Mouse (Mus musculus) liver, postnatal 0 days (tissue): ENCODE data around the gene Cherp. TPM values are rescaled to one million over a fixed set of nuclear protein-coding genes. Genes with fewer than 3 reads are reported as not detected.

Experiments
- ATAC-seq: fragments of 200-750 bp; cut with Nextera tagmentation; 2 replicates; pipeline ENCODE4 v1.8.0; 2017; ENCODE audit warnings: mild to moderate bottlenecking, moderate library complexity
- DNase-seq: peaks from one replicate; pipeline ENCODE4 v3.0.0-alpha.2; 2016
- H3K27ac ChIP-seq: fragments of 300-500 bp; sonication (generic); 2 replicates; pipeline ENCODE4 v1.5.1; 2014; ENCODE audit warnings: antibody characterized with exemption, moderate library complexity, mild to moderate bottlenecking, low read depth
- H3K27me3 ChIP-seq: fragments of 300-500 bp; sonication (generic); 2 replicates; pipeline ENCODE4 v1.6.1; 2014; ENCODE audit warnings: low read length, control low read depth, mixed read lengths; ENCODE audit not compliant: insufficient read depth
- H3K36me3 ChIP-seq: fragments of 300-500 bp; sonication (generic); replicated peaks from 2 replicates; pipeline ENCODE4 v1.6.1; 2014; ENCODE audit warnings: mild to moderate bottlenecking, control low read depth, low read length, moderate library complexity, mixed read lengths; ENCODE audit not compliant: insufficient read depth
- H3K4me1 ChIP-seq: fragments of 300-500 bp; sonication (generic); 2 replicates; pipeline ENCODE4 v1.6.1; 2014; ENCODE audit warnings: antibody characterized with exemption, mild to moderate bottlenecking, control low read depth; ENCODE audit not compliant: insufficient read depth
- H3K4me2 ChIP-seq: fragments of 300-500 bp; sonication (generic); 2 replicates; pipeline ENCODE4 v1.6.1; 2014; ENCODE audit warnings: low read depth, mild to moderate bottlenecking, low read length, moderate library complexity, mixed read lengths
- H3K4me3 ChIP-seq: fragments of 300-500 bp; sonication (generic); 2 replicates; pipeline ENCODE4 v1.5.1; 2014; ENCODE audit warnings: low read depth, low read length
- H3K9ac ChIP-seq: fragments of 300-500 bp; sonication (generic); replicated peaks from 2 replicates; pipeline ENCODE4 v1.6.1; 2014; ENCODE audit warnings: mild to moderate bottlenecking, moderate library complexity
- H3K9me3 ChIP-seq: fragments of 300-500 bp; sonication (generic); 2 replicates; pipeline ENCODE4 v1.6.1; 2016; ENCODE audit warnings: mild to moderate bottlenecking, control low read depth, low read length, mixed read lengths
- CTCF ChIP-seq: sonication (generic); IDR thresholded peaks from 2 replicates; pipeline ENCODE4 v1.5.1; 2016; ENCODE audit warnings: antibody characterized with exemption, low read depth
- EP300 ChIP-seq: IDR thresholded peaks from 2 replicates; pipeline ENCODE4 v1.6.1; 2016; ENCODE audit warnings: antibody characterized with exemption, low read depth, mild to moderate bottlenecking
- WGBS: fragments of 180-500 bp; shearing (Covaris S2); extraction: QIAGEN DNeasy Blood & Tissue Kit; methylation state at CpG from one replicate; pipeline ENCODE4 v1.1.7; 2014; ENCODE audit not compliant: insufficient replicate concordance; 5-methylcytosine and 5-hydroxymethylcytosine counted together
- polyA plus RNA-seq: library from polyadenylated mRNA; unstranded; fragments of >200 nt; fragmentation: Nextera tagmentation; extraction: Ambion mirVana; gene quantifications from 2 replicates; pipeline ENCODE4 v1.2.1, GENCODE M21; 2015

The Cherp gene
- polyA plus RNA-seq, 1 experiment from 2014 or later, result 11.2 TPM

DNA sequence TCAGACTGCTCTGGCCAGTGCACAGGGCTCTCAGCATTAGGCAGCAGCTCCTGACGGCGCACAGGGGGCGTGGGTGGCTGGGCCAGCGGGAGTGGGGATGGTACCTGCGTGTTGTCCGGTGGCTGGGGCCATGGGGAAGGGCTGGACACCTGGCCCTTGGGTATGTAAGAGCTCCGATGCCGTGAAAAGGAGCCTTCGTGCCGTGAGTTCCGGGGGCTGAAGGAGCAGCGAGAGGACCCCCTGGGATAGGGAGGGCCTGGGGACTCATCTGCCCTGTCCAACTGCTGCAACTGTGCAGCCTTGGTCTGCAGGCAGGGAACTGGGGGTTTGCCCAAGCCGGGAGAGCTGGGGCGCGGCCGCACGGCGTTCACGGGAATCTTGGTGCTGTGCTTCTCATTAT is 21.2 kb upstream of the Cherp start:
- Histone ChIP-seq H3K27ac (no peak overlapping the region), H3K4me1 (peaks cover 23% of the 10 kb centered on the region), H3K9ac (no peak overlapping the region), H3K4me3 (no peak overlapping the region), H3K9me3 (no peaks in the 10 kb centered on the region), H3K4me2 (no peak overlapping the region), H3K27me3 (no peaks in the 10 kb centered on the region), H3K36me3 (peaks cover 22% of the 10 kb centered on the region)
- 86% methylated on average over 19 of the region's 19 CpGs for WGBS
- ATAC-seq (no peak), DNase-seq (no peak)
- TF ChIP-seq EP300 (no peak), CTCF (no peak)

- H3K4me3 ChIP-seq, result no peak overlapping the region
- no peaks in the 10 kb centered on the region for H3K27me3 ChIP-seq
- no peaks in the 10 kb centered on the region for H3K9me3 ChIP-seq
- no peak overlapping the region for H3K4me2 ChIP-seq
- TF ChIP-seq EP300 (no peak), CTCF (no peak)
- H3K27ac ChIP-seq, result peak overlapping the region; percentile 34; the same call in 1 of the 2 replicates
- H3K36me3 ChIP-seq, result peaks cover 22% of the 10 kb centered on the region
- 79% methylated on average over 23 of the region's 23 CpGs for WGBS
- H3K4me1 ChIP-seq, result peaks cover 29% of the 10 kb centered on the region
- H3K9ac ChIP-seq, result 0 out of 2 replicates have a peak overlapping the region, but pooled peaks have one; percentile 41
- ATAC-seq, result no peak
- no peak for DNase-seq
Measured at GRCm38 (mm10) chr8:72495411-72496111, 20.5 kb upstream of the Cherp start.

- Histone ChIP-seq H3K9me3 (no peaks in the 10 kb centered on the region), H3K27me3 (no peaks in the 10 kb centered on the region), H3K4me3 (peak overlapping the region; percentile 92), H3K9ac (peak overlapping the region; percentile 76), H3K4me2 (peak overlapping the region; percentile 97), H3K4me1 (peaks cover 39% of the 10 kb centered on the region), H3K27ac (peak overlapping the region; percentile 90), H3K36me3 (peaks cover 40% of the 10 kb centered on the region)
- DNase-seq, result no peak
- TF ChIP-seq CTCF, result no peak
- no peak for TF ChIP-seq EP300
- no peak for ATAC-seq
- 9% methylated on average over 8 of the region's 8 CpGs for WGBS
Measured at GRCm38 (mm10) chr8:72493381-72493780, 18.4 kb upstream of the Cherp start.

DNA sequence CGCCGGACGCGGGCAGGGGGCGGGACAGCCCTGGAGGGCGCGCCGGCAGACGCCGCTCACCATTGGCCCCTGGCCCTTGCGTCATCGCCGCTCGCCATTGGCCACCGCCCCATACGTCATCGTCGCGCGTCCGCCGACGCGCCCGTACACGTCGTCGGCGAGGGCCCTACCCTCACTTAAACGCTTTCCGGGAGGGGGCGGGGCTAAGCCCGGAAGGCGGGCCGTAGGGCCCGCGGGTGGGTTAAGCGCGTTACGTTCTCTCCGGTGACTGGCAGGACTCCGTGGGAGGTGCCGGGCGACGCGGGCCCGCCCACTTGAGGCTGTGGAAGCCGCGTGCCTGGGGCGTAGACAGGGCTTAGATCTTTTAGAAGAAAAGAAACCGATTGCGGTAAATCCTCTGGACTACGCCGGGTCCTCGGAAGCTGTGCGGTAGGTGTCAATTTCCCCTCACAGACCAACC is 17.6 kb upstream of the Cherp start:
- peaks cover 43% of the 10 kb centered on the region for H3K36me3 ChIP-seq
- no peak for TF ChIP-seq CTCF
- TF ChIP-seq EP300, result peak; percentile 36; the same call in 1 of the 2 replicates
- peak overlapping the region; percentile 98 for H3K9ac ChIP-seq
- peak overlapping the region; percentile 97 for H3K4me2 ChIP-seq
- peak overlapping the region; percentile 98 for H3K27ac ChIP-seq
- no peaks in the 10 kb centered on the region for H3K27me3 ChIP-seq
- peak overlapping the region; percentile 92 for H3K4me3 ChIP-seq
- no peaks in the 10 kb centered on the region for H3K9me3 ChIP-seq
- WGBS, result under 1% methylated on average over 43 of the region's 56 CpGs
- peaks cover 36% of the 10 kb centered on the region for H3K4me1 ChIP-seq
- DNase-seq (peak; percentile 100), ATAC-seq (peak; percentile 99)

- Histone ChIP-seq H3K9ac (peak within 1 kb of the TSS; percentile 98), H3K4me1 (peaks cover 36% of the 10 kb centered on the region), H3K36me3 (peaks cover 43% of the 10 kb centered on the region), H3K27ac (peak within 1 kb of the TSS; percentile 98), H3K9me3 (no peaks in the 10 kb centered on the region), H3K27me3 (no peaks in the 10 kb centered on the region), H3K4me2 (peak within 1 kb of the TSS; percentile 97), H3K4me3 (peak within 1 kb of the TSS; percentile 92)
- under 1% methylated on average over 54 of the region's 98 CpGs for whole genome bisulfite sequencing
- ATAC-seq, result peak; percentile 33
- peak; percentile 61 for DNase-seq
- no peak for TF ChIP-seq CTCF
- no peak for TF ChIP-seq EP300
Measured at GRCm38 (mm10) chr8:72491680-72492621, 16.9 kb upstream of the Cherp start, which contains the start of gene Slc35e1. Gene Slc35e1, minus strand, starts transcription at chr8:72492614.

GRCm38 (mm10) chr8:72491017-72491416 is 16.0 kb upstream of the Cherp start:
- H3K36me3 ChIP-seq, result peaks cover 40% of the 10 kb centered on the region
- peak overlapping the region; percentile 97 for H3K4me2 ChIP-seq
- no peaks in the 10 kb centered on the region for H3K9me3 ChIP-seq
- no peaks in the 10 kb centered on the region for H3K27me3 ChIP-seq
- peak overlapping the region; percentile 23; the same call in 1 of the 2 replicates for H3K9ac ChIP-seq
- H3K4me3 ChIP-seq, result peak overlapping the region; percentile 92
- H3K4me1 ChIP-seq, result peaks cover 36% of the 10 kb centered on the region
- DNase-seq, result no peak
- 74% methylated on average over 2 of the region's 2 CpGs for WGBS
- 0 out of 2 replicates have a peak overlapping the region, but pooled peaks have one; percentile 98 for H3K27ac ChIP-seq
- ATAC-seq, result no peak
- TF ChIP-seq EP300, result no peak
